Mouse (Mus musculus): Measurements from ENCODE around the gene Apex1. TPM values are rescaled to one million over a fixed set of nuclear protein-coding genes. Genes with fewer than 3 reads are reported as not detected.
"Not testable (repeated sequence)": the region's sequence is repeated elsewhere in the genome, so short reads cannot be mapped to it uniquely, and the experiment has no call there.

Gene Apex1
- total RNA-seq, 2 experiments from 2014 or later, result 223 to 285 TPM

- ATAC-seq (replicated peaks; ENCODE audit: poor library complexity), result no peak
Measured at GRCm38 (mm10) chr14:50968216-50968980, 43.6 kb downstream of the Apex1 start.

- no peak for ATAC-seq (replicated peaks; ENCODE audit: poor library complexity)
Measured at GRCm38 (mm10) chr14:50969041-50969440, 44.3 kb downstream of the Apex1 start.

GRCm38 (mm10) chr14:50969558-50970544, 45.1 kb downstream of the Apex1 start:
- ATAC-seq (replicated peaks; ENCODE audit: poor library complexity), result peak; percentile 49

GRCm38 (mm10) chr14:50970822-50971221, 46.1 kb downstream of the Apex1 start:
- peak; percentile 50 for ATAC-seq (replicated peaks; ENCODE audit: poor library complexity)

- not testable (repeated sequence) for ATAC-seq (replicated peaks; ENCODE audit: poor library complexity)
Measured at GRCm38 (mm10) chr14:50973054-50973453, 48.3 kb downstream of the Apex1 start.

- no peak for ATAC-seq (replicated peaks; ENCODE audit: poor library complexity)
Measured at GRCm38 (mm10) chr14:50973700-50974099, 48.9 kb downstream of the Apex1 start.

- no peak for ATAC-seq (replicated peaks; ENCODE audit: poor library complexity)
Measured at GRCm38 (mm10) chr14:50975001-50975400, 50.2 kb downstream of the Apex1 start.

- no peak for ATAC-seq (replicated peaks; ENCODE audit: poor library complexity)
Measured at GRCm38 (mm10) chr14:50976674-50977073, 51.9 kb downstream of the Apex1 start.

Other genes starting within 250 kb of the Apex1 start
- gene Olfr747, start 231.8 kb upstream of the Apex1 start, total RNA-seq (2015), result not detected in 2 replicates
- not detected in 2 replicates for gene Olfr747, start 231.8 kb upstream of the Apex1 start, total RNA-seq (2017)
- not detected in 2 replicates for gene Olfr748, start 217.6 kb upstream of the Apex1 start, total RNA-seq (2015)
- gene Olfr748, start 217.6 kb upstream of the Apex1 start, total RNA-seq (2017), result not detected in 2 replicates
- gene Olfr749, start 179.9 kb upstream of the Apex1 start, total RNA-seq (2015), result not detected in 2 replicates
- not detected in 2 replicates for gene Olfr749, start 179.9 kb upstream of the Apex1 start, total RNA-seq (2017)
- gene Ttc5, start 139.4 kb upstream of the Apex1 start, total RNA-seq (2015), result 20.6 and 27.4 TPM in 2 replicates
- 39.5 and 41.8 TPM in 2 replicates for gene Ttc5, start 139.4 kb upstream of the Apex1 start, total RNA-seq (2017)
- not detected in 2 replicates for gene Ccnb1ip1, start 117.2 kb upstream of the Apex1 start, total RNA-seq (2015)
- gene Ccnb1ip1, start 117.2 kb upstream of the Apex1 start, total RNA-seq (2017), result not detected in 2 replicates
- 63.6 and 99.3 TPM in 2 replicates for gene Parp2, start 117.1 kb upstream of the Apex1 start, total RNA-seq (2015)
- 92.4 and 99.5 TPM in 2 replicates for gene Parp2, start 117.1 kb upstream of the Apex1 start, total RNA-seq (2017)
- 32.3 and 37.7 TPM in 2 replicates for gene Tep1, start 54.4 kb upstream of the Apex1 start, total RNA-seq (2015)
- gene Tep1, start 54.4 kb upstream of the Apex1 start, total RNA-seq (2017), result 8.4 and 21.0 TPM in 2 replicates
- gene Klhl33, start 27.5 kb upstream of the Apex1 start, total RNA-seq (2015), result 0.10 TPM in 1 of 2 replicates, not detected in the other
- 0.25 and 0.37 TPM in 2 replicates for gene Klhl33, start 27.5 kb upstream of the Apex1 start, total RNA-seq (2017)
- 116 and 117 TPM in 2 replicates for gene Osgep, start 75 bp upstream of the Apex1 start, total RNA-seq (2015)
- 117 and 125 TPM in 2 replicates for gene Osgep, start 75 bp upstream of the Apex1 start, total RNA-seq (2017)
- 47.0 and 58.0 TPM in 2 replicates for gene Pip4p1, start 5.9 kb downstream of the Apex1 start, total RNA-seq (2015)
- gene Pip4p1, start 5.9 kb downstream of the Apex1 start, total RNA-seq (2017), result 10.4 and 17.9 TPM in 2 replicates
- gene Pnp, start 6.1 kb downstream of the Apex1 start, total RNA-seq (2015), result 388 TPM in 2 replicates
- gene Pnp, start 6.1 kb downstream of the Apex1 start, total RNA-seq (2017), result 201 and 203 TPM in 2 replicates
- gene Gm49342, start 19.5 kb downstream of the Apex1 start, total RNA-seq (2015), result 24.4 TPM in 1 of 2 replicates, not detected in the other
- 144 and 168 TPM in 2 replicates for gene Gm49342, start 19.5 kb downstream of the Apex1 start, total RNA-seq (2017)
- 11.0 and 16.1 TPM in 2 replicates for gene Pnp2, start 31.0 kb downstream of the Apex1 start, total RNA-seq (2015)
- gene Pnp2, start 31.0 kb downstream of the Apex1 start, total RNA-seq (2017), result 6.0 and 8.1 TPM in 2 replicates
- gene Rnase10, start 82.8 kb downstream of the Apex1 start, total RNA-seq (2015), result 0.78 and 3.3 TPM in 2 replicates
- 0.64 and 5.2 TPM in 2 replicates for gene Rnase10, start 82.8 kb downstream of the Apex1 start, total RNA-seq (2017)
- gene Rnase9, start 116.9 kb downstream of the Apex1 start, total RNA-seq (2015), result not detected in 2 replicates
- gene Rnase9, start 116.9 kb downstream of the Apex1 start, total RNA-seq (2017), result not detected in 2 replicates
- gene Rnase11, start 125.2 kb downstream of the Apex1 start, total RNA-seq (2015), result not detected in 2 replicates
- not detected in 2 replicates for gene Rnase11, start 125.2 kb downstream of the Apex1 start, total RNA-seq (2017)
- gene Rnase12, start 132.7 kb downstream of the Apex1 start, total RNA-seq (2015), result 6.2 and 8.9 TPM in 2 replicates
- 4.9 and 5.0 TPM in 2 replicates for gene Rnase12, start 132.7 kb downstream of the Apex1 start, total RNA-seq (2017)
- not detected in 2 replicates for gene Olfr750, start 149.5 kb downstream of the Apex1 start, total RNA-seq (2015)
- gene Olfr750, start 149.5 kb downstream of the Apex1 start, total RNA-seq (2017), result not detected in 2 replicates
- gene Rnase4, start 166.1 kb downstream of the Apex1 start, total RNA-seq (2015), result 4.8 and 7.1 TPM in 2 replicates
- gene Rnase4, start 166.1 kb downstream of the Apex1 start, total RNA-seq (2017), result 1.7 and 2.4 TPM in 2 replicates
- gene Ang, start 166.2 kb downstream of the Apex1 start, total RNA-seq (2015), result 1.8 and 2.0 TPM in 2 replicates
- gene Ang, start 166.2 kb downstream of the Apex1 start, total RNA-seq (2017), result 1.3 and 1.4 TPM in 2 replicates
- gene Eddm3b, start 189.5 kb downstream of the Apex1 start, total RNA-seq (2015), result not detected in 2 replicates
- gene Eddm3b, start 189.5 kb downstream of the Apex1 start, total RNA-seq (2017), result not detected in 2 replicates
- 9.2 and 14.6 TPM in 2 replicates for gene Rnase6, start 198.9 kb downstream of the Apex1 start, total RNA-seq (2015)
- 20.7 and 22.2 TPM in 2 replicates for gene Rnase6, start 198.9 kb downstream of the Apex1 start, total RNA-seq (2017)
- not detected in 2 replicates for gene Rnase1, start 221.8 kb downstream of the Apex1 start, total RNA-seq (2015)
- gene Rnase1, start 221.8 kb downstream of the Apex1 start, total RNA-seq (2017), result not detected in 2 replicates
- not detected in 2 replicates for gene Rnase2b, start 237.3 kb downstream of the Apex1 start, total RNA-seq (2015)
- gene Rnase2b, start 237.3 kb downstream of the Apex1 start, total RNA-seq (2017), result not detected in 2 replicates

Data from megakaryocyte progenitor cell, adult 5-6 weeks (primary cell).